Mouse (Mus musculus) brain, embryonic 14.5 days (tissue): Measurements from ENCODE around the gene Pcdh15.

ENCODE experiments used
- CTCF ChIP-seq: fragments of 200-500 bp; IDR thresholded peaks from 2 replicates; pipeline ENCODE4 v1.5.1; 2012; ENCODE audit warnings: inconsistent platforms, mild to moderate bottlenecking, moderate library complexity, borderline replicate concordance; ENCODE audit not compliant: insufficient read depth, insufficient read length; ENCODE audit errors: extremely low read depth
- POLR2A ChIP-seq: fragments of 200-500 bp; IDR thresholded peaks from 2 replicates; pipeline ENCODE4 v1.6.1; 2012; ENCODE audit warnings: mild to moderate bottlenecking, inconsistent platforms, borderline replicate concordance; ENCODE audit not compliant: poor library complexity, insufficient read depth, insufficient read length, severe bottlenecking; ENCODE audit errors: extremely low read depth

DNA sequence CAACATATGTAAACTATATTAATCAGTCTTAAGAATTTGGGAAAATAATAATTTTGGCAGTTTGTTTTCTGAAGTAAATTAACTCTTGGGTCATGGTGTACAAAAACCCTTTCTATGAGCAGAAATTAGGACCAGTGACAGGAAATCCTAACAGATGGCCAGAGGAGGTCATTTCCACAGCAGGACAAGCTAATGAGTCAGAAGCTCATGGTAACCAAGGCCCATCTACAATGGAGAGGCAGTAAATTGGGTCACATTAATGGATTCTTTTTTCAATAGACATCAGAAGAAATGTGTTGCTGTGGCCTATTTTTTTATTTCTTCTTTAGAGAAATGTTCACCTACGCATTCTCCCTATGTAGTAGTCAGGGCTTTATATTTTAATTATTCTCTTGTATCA is 923.9 kb downstream of the Pcdh15 start:
- TF ChIP-seq POLR2A = no peak
- no peak for TF ChIP-seq CTCF
